Mouse (Mus musculus) forebrain, embryonic 10.5 days (tissue): ENCODE results near the gene Plch1. TPM values are rescaled to one million over a fixed set of nuclear protein-coding genes. Genes with fewer than 3 reads are reported as not detected.
A peak's percentile ranks its signal among the peaks of the same experiment; 100 is the strongest.

Source experiments
- DNase-seq: peaks from one replicate; pipeline ENCODE4 v3.0.0-alpha.2; 2017; ENCODE audit warnings: low spot score; ENCODE audit errors: extremely low spot score
- H3K27ac ChIP-seq: fragments of 300-500 bp; sonication (generic); 2 replicates; pipeline ENCODE4 v1.5.1; 2016; ENCODE audit warnings: mild to moderate bottlenecking
- H3K27me3 ChIP-seq: fragments of 300-500 bp; sonication (generic); 2 replicates; pipeline ENCODE4 v1.6.1; 2016; ENCODE audit warnings: mild to moderate bottlenecking; ENCODE audit not compliant: poor library complexity, severe bottlenecking
- H3K36me3 ChIP-seq: fragments of 300-500 bp; sonication (generic); replicated peaks from 2 replicates; pipeline ENCODE4 v1.6.1; 2016; ENCODE audit warnings: mild to moderate bottlenecking, moderate library complexity
- H3K4me1 ChIP-seq: fragments of 300-500 bp; sonication (generic); 2 replicates; pipeline ENCODE4 v1.6.1; 2016
- H3K4me3 ChIP-seq: fragments of 300-500 bp; sonication (generic); 2 replicates; pipeline ENCODE4 v1.5.1; 2016; ENCODE audit warnings: mild to moderate bottlenecking, moderate library complexity
- H3K9me3 ChIP-seq: fragments of 300-500 bp; sonication (generic); 2 replicates; pipeline ENCODE4 v1.6.1; 2016; ENCODE audit warnings: mild to moderate bottlenecking, moderate library complexity
- WGBS: fragments of 180-500 bp; shearing (Covaris S2); methylation state at CpG from one replicate; pipeline ENCODE4 v1.1.7; 2016; 5-methylcytosine and 5-hydroxymethylcytosine counted together
- polyA plus RNA-seq: library from polyadenylated mRNA; unstranded; fragments of >200 nt; fragmentation: Nextera tagmentation; extraction: Ambion mirVana; gene quantifications from 2 replicates; pipeline ENCODE4 v1.2.1, GENCODE M21; 2016

Plch1 gene
- polyA plus RNA-seq, 1 experiment from 2014 or later, result 32.8 TPM

GRCm38 (mm10) chr3:63895786-63896185, 3.5 kb downstream of the Plch1 start:
- peak; percentile 18 for DNase-seq
- H3K27ac ChIP-seq, result peak overlapping the region; percentile 97
- H3K9me3 ChIP-seq, result no peaks in the 10 kb centered on the region
- 29% methylated on average over 2 of the region's 2 CpGs for WGBS
- H3K4me3 ChIP-seq, result peak overlapping the region; percentile 85; the same call in 1 of the 2 replicates
- peaks cover 70% of the 10 kb centered on the region for H3K4me1 ChIP-seq
- H3K36me3 ChIP-seq, result peaks cover 14% of the 10 kb centered on the region
- H3K27me3 ChIP-seq, result no peaks in the 10 kb centered on the region

- WGBS, result 81% methylated on average over 7 of the region's 7 CpGs
- no peaks in the 10 kb centered on the region for H3K9me3 ChIP-seq
- peak overlapping the region; percentile 44 for H3K27ac ChIP-seq
- no peak overlapping the region for H3K4me3 ChIP-seq
- DNase-seq, result no peak
- H3K4me1 ChIP-seq, result peaks cover 55% of the 10 kb centered on the region
- H3K36me3 ChIP-seq, result peaks cover 29% of the 10 kb centered on the region
- no peaks in the 10 kb centered on the region for H3K27me3 ChIP-seq
Observed at GRCm38 (mm10) chr3:63893677-63894076, 5.6 kb downstream of the Plch1 start.

GRCm38 (mm10) chr3:63892154-63892553, 7.1 kb downstream of the Plch1 start:
- H3K4me1 ChIP-seq, result peaks cover 44% of the 10 kb centered on the region
- H3K9me3 ChIP-seq, result no peaks in the 10 kb centered on the region
- H3K27ac ChIP-seq, result no peak overlapping the region
- H3K36me3 ChIP-seq, result peaks cover 43% of the 10 kb centered on the region
- WGBS, result 77% methylated on average over 3 of the region's 3 CpGs
- H3K4me3 ChIP-seq, result no peak overlapping the region
- H3K27me3 ChIP-seq, result no peaks in the 10 kb centered on the region
- DNase-seq, result no peak

- no peaks in the 10 kb centered on the region for H3K27me3 ChIP-seq
- H3K27ac ChIP-seq, result no peak overlapping the region
- peaks cover 46% of the 10 kb centered on the region for H3K36me3 ChIP-seq
- whole genome bisulfite sequencing, result 86% methylated on average over 2 of the region's 2 CpGs
- H3K4me3 ChIP-seq, result no peak overlapping the region
- DNase-seq, result no peak
- H3K9me3 ChIP-seq, result peaks cover 11% of the 10 kb centered on the region
- peaks cover 17% of the 10 kb centered on the region for H3K4me1 ChIP-seq
Observed at GRCm38 (mm10) chr3:63881065-63881464, 18.2 kb downstream of the Plch1 start.

GRCm38 (mm10) chr3:63878995-63879666, 20.1 kb downstream of the Plch1 start:
- Histone ChIP-seq H3K4me3 (no peak overlapping the region), H3K4me1 (peaks cover 17% of the 10 kb centered on the region), H3K27ac (peak overlapping the region; percentile 35; the same call in 1 of the 2 replicates), H3K27me3 (no peaks in the 10 kb centered on the region), H3K9me3 (no peaks in the 10 kb centered on the region), H3K36me3 (peaks cover 27% of the 10 kb centered on the region)
- WGBS, result 21% methylated on average over 4 of the region's 4 CpGs
- DNase-seq, result no peak

GRCm38 (mm10) chr3:63872818-63873217, 26.5 kb downstream of the Plch1 start:
- Histone ChIP-seq H3K36me3 (peaks cover 21% of the 10 kb centered on the region), H3K4me1 (peaks cover 36% of the 10 kb centered on the region), H3K27ac (peak overlapping the region; percentile 35), H3K9me3 (no peaks in the 10 kb centered on the region), H3K27me3 (no peaks in the 10 kb centered on the region), H3K4me3 (no peak overlapping the region)
- WGBS, result 0% methylated on average over 1 of the region's 1 CpGs
- DNase-seq, result no peak

GRCm38 (mm10) chr3:63871249-63871648, 28.0 kb downstream of the Plch1 start:
- Histone ChIP-seq H3K27me3 (no peaks in the 10 kb centered on the region), H3K36me3 (peaks cover 26% of the 10 kb centered on the region), H3K27ac (peak overlapping the region; percentile 80), H3K9me3 (no peaks in the 10 kb centered on the region), H3K4me3 (peak overlapping the region; percentile 18; the same call in 1 of the 2 replicates), H3K4me1 (peaks cover 36% of the 10 kb centered on the region)
- WGBS, result 0% methylated on average over 2 of the region's 2 CpGs
- DNase-seq, result peak; percentile 40

GRCm38 (mm10) chr3:63868285-63868684, 31.0 kb downstream of the Plch1 start:
- H3K27me3 ChIP-seq, result no peaks in the 10 kb centered on the region
- no peak overlapping the region for H3K4me3 ChIP-seq
- H3K4me1 ChIP-seq, result peaks cover 33% of the 10 kb centered on the region
- no peak for DNase-seq
- WGBS, result 81% methylated on average over 1 of the region's 1 CpGs
- H3K9me3 ChIP-seq, result no peaks in the 10 kb centered on the region
- H3K36me3 ChIP-seq, result peaks cover 43% of the 10 kb centered on the region
- H3K27ac ChIP-seq, result no peak overlapping the region

GRCm38 (mm10) chr3:63865069-63865468, 34.2 kb downstream of the Plch1 start:
- Histone ChIP-seq H3K4me3 (no peak overlapping the region), H3K27ac (no peak overlapping the region), H3K4me1 (peaks cover 1% of the 10 kb centered on the region; the same call in 1 of the 2 replicates), H3K27me3 (no peaks in the 10 kb centered on the region), H3K36me3 (peaks cover 43% of the 10 kb centered on the region), H3K9me3 (no peaks in the 10 kb centered on the region)
- 88% methylated on average over 2 of the region's 2 CpGs for WGBS
- no peak for DNase-seq

- no peak overlapping the region for H3K4me3 ChIP-seq
- 88% methylated on average over 10 of the region's 10 CpGs for WGBS
- H3K4me1 ChIP-seq, result no peaks in the 10 kb centered on the region
- H3K27ac ChIP-seq, result no peak overlapping the region
- peaks cover 33% of the 10 kb centered on the region for H3K36me3 ChIP-seq
- no peaks in the 10 kb centered on the region for H3K9me3 ChIP-seq
- H3K27me3 ChIP-seq, result no peaks in the 10 kb centered on the region
- no peak for DNase-seq
Observed at GRCm38 (mm10) chr3:63862716-63863115, 36.6 kb downstream of the Plch1 start.

- H3K36me3 ChIP-seq, result peaks cover 11% of the 10 kb centered on the region
- H3K27me3 ChIP-seq, result no peaks in the 10 kb centered on the region
- H3K9me3 ChIP-seq, result no peaks in the 10 kb centered on the region
- H3K27ac ChIP-seq, result no peak overlapping the region
- H3K4me1 ChIP-seq, result peaks cover 29% of the 10 kb centered on the region
- H3K4me3 ChIP-seq, result no peak overlapping the region
- DNase-seq, result no peak
- WGBS, result 95% methylated on average over 5 of the region's 5 CpGs
Observed at GRCm38 (mm10) chr3:63852828-63853227, 46.4 kb downstream of the Plch1 start.

- peaks cover 17% of the 10 kb centered on the region for H3K36me3 ChIP-seq
- no peak overlapping the region for H3K27ac ChIP-seq
- peaks cover 29% of the 10 kb centered on the region for H3K4me1 ChIP-seq
- H3K27me3 ChIP-seq, result no peaks in the 10 kb centered on the region
- WGBS, result 71% methylated on average over 12 of the region's 12 CpGs
- H3K9me3 ChIP-seq, result no peaks in the 10 kb centered on the region
- H3K4me3 ChIP-seq, result no peak overlapping the region
- no peak for DNase-seq
Observed at GRCm38 (mm10) chr3:63851125-63851698, 48.1 kb downstream of the Plch1 start.

- peaks cover 29% of the 10 kb centered on the region for H3K4me1 ChIP-seq
- H3K27me3 ChIP-seq, result no peaks in the 10 kb centered on the region
- no peak overlapping the region for H3K27ac ChIP-seq
- no peak for DNase-seq
- WGBS, result 41% methylated on average over 10 of the region's 10 CpGs
- H3K4me3 ChIP-seq, result no peak overlapping the region
- no peaks in the 10 kb centered on the region for H3K9me3 ChIP-seq
- peaks cover 17% of the 10 kb centered on the region for H3K36me3 ChIP-seq
Observed at GRCm38 (mm10) chr3:63849765-63850346, 49.4 kb downstream of the Plch1 start.
